Mouse (Mus musculus): Measurements from ENCODE around the gene Gatm.

Gene Gatm

DNA sequence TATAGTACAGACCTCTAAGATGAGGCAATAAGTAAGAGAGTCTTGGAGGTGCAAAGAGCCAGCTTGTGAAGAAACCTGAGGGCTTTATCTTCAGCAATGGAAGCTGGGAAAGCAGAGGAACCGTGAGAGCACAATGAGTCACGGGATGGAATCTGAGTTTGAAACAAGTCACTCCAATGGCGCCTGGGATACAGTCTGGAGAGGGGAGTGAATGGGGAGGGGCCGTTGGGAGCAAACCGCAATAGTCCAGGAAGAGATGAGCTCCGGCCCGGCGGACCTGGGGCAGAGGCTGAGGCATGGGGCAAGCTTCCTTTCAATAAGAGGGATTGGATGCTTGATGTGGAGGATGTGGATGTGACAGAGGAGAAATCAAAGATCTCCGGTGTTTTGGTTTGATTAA lies 2.3 kb downstream of the Gatm start:
- DNase-seq (ENCODE audit: low spot score) = no peak

DNA sequence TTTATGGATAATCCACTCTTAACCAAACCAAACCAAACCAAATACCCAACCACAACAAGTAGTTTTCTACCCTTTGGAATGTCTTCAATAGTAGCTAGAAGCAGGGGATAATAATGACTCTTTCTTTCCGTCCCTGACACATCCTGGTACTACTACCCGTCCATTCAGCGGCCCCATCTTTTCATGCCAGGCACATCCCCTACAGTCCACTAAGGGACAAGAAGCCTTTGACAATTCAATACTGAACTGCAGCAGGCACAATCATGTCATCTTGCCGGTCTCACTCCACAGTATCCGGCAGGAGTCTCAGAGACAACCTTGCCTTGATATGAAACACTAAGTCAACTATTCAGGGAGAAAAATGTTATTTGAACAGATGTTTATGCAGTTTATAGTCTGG lies 5.3 kb downstream of the Gatm start:
- DNase-seq (ENCODE audit: low spot score) = no peak

DNA sequence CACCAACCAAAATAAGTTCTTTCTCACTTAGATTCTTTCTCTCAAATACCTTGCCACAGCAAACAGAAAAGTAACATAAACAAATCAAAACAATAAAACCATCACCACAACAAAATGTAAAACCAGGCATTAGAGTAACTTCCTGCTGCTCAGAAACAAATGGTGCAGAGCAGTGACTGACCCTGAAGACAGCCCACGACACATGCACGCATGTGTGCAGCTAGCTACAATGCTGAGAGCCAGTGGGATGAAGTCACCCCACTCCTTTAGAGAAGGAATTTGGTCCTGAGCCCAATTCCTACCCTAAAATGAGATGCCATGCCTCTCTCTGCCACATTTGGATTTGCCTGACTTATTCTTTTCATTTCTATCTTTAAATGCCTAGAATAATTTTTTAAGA lies 9.7 kb downstream of the Gatm start:
- DNase-seq (ENCODE audit: low spot score) = no peak

DNA sequence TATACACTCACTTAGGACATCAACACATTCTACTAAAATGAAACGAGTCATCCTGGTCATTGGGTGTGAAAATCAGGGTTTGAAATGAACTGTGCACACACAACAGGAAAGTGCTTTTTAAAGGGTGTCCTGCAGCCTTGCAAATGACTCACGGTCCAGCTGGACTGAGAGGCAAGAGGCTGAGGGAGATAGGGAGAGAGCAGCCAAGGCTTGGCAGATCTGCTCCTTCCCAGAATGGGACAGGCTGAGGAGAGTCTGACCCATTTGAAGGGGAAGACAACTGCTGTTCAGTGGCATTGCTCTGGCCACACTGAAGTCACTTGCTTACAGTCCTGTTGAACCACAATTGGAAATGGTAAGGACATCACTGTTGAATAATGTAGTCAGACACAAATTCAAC lies 11.4 kb downstream of the Gatm start:
- DNase-seq (ENCODE audit: low spot score) = no peak

DNA sequence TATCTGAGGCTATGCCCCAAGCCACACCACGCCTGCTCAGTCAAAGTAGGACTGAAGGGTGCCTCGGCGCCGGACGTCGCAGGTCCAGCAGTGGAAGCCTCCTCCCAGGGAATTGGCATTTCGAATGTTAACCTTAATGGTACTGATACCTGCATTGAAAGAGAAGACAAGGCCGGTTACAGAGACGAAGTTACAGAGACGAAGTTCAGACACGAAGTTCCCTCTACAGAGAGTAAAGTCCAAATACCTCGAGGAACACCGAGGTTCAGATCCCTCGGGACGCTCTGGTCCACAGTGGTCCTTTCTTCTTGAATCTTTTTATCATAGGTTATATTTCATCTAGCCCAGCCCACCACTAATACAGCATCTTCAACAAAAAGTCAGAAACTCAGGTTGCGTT lies 15.6 kb downstream of the Gatm start:
- no peak for DNase-seq (ENCODE audit: low spot score)

DNA sequence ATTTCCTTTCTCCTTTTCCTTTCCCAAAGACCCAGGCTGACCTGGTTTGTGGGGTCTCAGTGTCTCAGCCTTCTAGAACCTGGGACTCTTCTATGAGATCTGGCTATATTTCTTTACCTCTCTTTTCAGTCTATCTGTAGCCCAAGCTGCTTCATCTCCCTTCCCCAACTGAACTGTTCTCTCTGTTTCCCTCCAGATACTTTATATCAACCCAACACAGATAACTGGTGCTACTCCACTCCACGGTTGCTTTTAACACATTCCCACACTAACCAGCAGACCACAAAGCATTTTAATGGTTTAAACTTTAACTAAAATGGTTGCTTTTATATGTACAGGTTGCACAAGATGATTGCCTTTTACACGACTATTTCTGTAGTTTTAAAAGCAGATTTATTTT lies 19.9 kb downstream of the Gatm start:
- no peak for DNase-seq (ENCODE audit: low spot score)

DNA sequence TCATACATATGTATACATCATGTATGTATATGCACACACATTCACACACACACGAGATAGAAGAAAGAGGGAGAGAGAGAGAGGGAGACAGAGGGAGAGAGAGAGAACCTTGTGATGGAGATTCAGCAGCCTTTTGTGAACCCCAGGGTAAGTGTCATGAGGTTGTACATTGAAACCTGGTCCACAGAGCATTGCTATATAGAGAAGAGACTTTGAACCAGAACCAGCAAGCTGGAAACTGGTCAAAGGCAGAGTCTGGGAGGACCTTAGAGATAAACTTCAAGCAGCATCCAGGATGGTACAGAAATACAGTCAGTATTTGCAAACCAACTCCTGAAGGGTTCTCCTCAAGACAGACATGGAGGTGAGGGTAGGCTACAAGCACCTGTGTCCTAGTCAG lies 20.8 kb downstream of the Gatm start:
- no peak for DNase-seq (ENCODE audit: low spot score)

DNA sequence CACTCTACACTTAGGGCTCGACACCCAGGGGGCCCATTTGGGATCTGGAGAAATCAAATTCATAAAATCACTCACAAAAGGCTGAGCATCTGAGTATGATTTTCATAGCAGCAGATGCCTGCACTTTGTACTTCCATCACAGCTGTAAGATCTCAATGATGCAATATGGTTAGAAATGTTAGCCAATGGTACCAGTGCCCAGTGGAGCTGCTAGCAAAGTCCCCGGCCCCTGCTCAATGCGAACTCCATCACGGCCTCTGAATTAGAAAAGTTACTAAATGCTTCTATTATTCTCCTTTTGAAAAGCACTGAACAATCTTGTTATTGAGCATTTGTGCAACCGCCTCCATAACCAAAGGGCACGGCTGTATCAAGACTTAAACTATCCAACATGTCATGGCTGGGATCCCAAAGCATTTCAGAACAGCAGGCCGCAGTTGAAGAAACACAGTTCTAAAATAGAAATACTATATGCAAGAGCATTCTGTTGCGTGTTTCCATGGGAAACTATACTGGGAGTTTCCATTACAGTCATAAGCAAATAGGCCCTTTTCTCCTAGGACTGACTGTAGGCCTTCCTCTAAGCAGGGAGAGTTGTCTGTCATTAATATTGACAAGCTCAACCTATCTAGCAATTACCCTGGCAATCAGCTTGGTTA lies 23.1 kb downstream of the Gatm start:
- no peak for DNase-seq (ENCODE audit: low spot score)

DNA sequence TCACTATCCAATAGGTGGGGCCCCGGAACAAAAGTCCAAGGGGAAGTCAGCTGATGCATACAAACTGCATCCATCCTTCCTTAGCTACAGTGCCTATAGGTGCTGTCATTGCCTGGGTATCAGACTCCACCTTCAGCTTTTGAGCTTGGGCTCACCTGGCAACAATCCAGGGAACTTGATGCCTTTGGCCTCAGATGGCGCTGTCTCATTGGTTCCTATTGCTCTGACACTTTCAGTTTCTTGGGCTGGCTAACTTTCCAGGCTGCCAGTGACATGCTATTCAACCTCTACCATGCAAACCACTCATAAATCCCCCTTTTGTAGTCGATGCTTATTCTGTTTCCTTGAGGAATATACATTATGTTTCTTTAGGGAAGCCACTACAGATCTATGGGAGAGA lies 24.8 kb downstream of the Gatm start:
- DNase-seq (ENCODE audit: low spot score) = no peak

DNA sequence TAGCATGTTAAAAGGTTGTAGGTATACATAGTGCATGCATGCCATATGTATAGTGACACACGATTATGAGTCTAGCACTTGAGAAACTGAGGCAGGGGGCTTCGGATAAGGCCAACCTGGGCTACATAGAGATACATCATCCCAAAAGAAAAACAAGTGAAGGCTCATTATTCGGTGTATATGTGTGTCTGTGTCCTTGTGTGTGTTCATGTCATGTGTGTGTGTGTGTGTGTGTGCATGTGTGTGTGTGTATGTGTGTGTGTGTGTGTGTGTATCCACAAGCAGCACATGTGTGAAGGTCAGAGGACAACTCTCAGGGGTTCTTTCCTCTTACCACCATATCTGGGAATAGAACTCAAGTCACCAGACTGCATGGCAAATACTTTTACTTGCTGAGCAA lies 28.8 kb downstream of the Gatm start:
- no peak for DNase-seq (ENCODE audit: low spot score)

DNA sequence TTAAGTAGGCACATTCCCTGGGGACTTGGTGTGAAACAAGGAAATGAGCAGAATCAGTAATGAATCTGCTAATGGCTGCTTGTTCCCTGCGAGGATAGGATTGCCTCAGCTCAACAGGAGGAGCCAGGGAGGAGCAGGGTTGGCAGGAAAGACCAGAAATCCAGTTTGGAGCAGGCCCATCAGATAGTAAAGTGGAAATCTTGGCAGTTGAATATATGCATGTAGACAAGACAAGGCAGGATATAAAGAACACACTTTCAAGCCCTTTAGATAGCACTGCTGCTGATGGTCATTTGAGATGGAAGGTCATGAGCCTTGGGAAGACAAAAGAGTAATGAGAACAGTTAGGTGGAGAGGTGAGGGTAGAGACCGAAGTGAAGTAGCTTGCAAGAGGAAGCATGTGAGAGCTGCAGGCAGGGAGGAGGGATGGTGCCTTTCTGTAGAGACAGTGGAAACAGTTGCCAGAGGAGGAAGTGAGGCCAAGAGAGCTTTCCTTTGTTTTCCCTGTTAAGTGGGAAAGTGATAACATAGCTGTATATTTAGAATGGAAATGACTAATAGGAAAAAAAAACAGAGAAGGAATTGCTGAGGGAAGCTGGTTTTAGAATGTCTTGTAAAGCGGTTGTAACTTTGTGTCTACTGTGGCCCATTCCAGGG lies 29.6 kb downstream of the Gatm start:
- DNase-seq (ENCODE audit: low spot score) = no peak

DNA sequence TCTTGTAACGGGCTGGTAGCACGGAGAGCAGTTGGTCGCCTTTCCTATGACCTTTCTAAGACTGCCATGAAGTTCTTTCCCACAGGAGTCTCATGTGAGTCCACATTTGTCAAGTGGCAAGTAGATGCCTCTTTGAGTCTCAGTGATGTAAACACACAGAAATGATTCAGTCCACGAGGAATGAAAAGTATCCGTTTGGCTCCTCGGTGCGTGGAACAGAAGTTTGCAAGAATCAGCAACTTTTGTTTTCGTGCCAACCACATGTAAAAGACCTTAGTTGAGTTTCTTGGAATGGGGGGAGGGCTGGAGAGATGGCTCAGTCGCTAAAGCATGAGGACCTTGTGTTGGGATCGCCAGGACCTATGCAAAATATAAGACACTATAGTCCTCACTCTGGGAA lies 30.7 kb downstream of the Gatm start:
- no peak for DNase-seq (ENCODE audit: low spot score)

DNA sequence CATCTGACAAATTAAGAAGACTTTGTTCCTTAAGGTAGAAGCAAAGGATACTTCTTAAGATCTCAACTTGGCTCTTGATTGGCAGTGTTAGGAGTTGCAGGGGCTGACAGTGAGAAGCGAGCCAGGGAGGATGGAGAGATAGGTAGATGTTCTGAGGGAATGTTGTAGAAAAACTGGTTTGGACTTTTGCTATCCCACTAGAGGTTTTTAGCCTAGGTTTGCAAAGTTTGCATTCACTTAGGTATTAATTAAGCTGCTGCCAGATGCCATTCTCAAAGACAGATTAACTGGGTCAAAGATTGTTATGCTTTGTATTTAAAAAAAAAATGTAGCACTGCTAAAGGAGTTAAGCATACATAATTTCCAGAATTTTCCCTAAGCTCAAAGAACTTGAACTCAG lies 33.8 kb downstream of the Gatm start:
- DNase-seq (ENCODE audit: low spot score) = no peak

DNA sequence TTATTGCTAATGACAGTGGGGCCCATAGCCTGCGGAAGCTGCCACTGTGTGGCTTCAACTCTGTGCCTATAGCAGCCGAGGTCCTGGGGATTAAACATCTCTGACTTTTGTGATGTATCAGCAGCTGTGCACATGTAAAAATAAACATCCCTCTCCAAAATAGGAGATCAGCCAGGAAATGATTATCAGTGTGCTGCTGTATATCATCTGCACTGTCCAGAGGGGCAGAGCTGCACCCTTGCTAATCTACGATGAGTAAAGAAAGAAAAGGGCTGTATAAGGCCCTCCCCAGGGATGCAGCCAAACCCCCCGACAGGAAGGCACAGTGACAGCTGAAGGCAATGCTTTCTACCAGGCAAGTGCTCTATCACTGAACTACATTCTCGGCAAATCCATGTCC lies 34.8 kb downstream of the Gatm start:
- DNase-seq (ENCODE audit: low spot score) = no peak

DNA sequence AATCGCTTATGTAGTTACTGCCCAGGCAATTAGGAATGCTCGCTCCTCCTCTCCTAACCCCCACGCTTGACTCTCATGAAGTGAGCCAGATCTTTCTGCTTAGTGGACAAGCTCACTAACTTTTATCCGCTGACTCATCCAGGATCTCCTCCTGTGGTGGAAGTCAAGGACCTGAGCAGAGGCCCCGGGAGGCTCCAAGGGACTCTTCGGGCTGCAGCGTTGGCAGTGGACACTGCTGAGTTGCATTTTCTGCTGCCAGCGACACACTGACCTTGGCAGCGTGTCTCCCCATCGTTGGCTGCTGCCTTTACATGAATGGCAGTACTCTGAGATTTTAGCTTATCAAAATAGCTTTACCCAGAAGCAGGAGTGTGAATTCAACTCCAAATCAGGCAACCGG lies 35.6 kb downstream of the Gatm start:
- no peak for DNase-seq (ENCODE audit: low spot score)

DNA sequence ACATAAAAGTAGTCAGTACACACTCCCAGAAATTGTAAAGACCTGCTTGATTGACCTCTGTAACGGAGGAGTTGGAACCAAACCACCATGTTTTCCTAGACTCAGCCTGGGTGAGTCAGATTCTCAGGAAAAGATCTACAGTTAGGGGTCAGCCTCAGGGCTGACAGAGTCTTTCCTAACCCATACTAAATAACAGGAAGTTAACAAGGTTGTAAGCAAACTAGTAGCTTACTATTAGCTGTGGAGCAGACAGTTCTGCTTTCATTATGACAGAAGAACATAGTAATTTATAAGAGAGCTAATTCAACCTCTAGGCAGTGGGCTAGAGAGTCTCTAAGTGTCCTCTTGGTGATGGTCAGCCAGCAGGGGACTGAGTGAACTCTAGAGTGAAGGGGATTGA lies 38.7 kb downstream of the Gatm start:
- DNase-seq (ENCODE audit: low spot score) = no peak

DNA sequence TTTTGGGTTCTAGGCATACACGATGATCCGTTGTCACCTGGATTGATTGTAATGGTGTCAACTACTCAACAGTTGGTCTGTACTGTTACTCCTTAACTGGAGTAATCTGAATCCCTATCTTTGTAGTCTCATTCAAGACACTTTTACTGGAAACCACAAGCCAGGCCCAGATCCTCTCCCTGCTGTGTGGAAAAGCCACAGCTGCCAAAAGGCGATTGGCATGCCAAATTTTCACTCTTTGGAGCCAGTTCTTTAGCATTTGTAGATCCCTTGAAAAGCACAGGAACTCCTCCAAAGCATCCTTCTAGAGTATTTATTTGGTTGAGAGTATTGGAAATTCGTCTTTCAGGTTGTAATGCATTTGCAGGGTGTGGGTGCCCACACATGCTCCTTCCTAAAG lies 39.8 kb downstream of the Gatm start:
- DNase-seq (ENCODE audit: low spot score) = no peak

DNA sequence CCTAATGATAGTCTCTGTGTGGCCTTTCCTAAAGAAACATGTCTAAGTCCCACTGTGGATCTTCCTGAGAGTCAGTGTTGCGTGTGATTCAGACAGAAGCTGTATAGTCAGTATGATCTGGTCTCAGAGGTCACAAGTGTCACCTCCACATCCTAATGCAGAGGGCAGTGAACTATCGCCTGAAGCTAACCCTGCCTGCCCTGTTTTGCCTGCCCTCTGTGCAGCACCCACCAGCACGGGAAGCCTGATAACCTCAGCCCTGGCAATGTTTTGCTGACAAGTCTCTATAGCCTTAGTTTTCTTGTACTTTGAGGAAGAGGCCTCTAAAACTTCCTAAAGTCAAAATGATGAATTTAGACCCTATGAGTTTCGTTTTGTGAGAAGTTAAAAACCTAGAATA lies 40.7 kb downstream of the Gatm start:
- no peak for DNase-seq (ENCODE audit: low spot score)

DNA sequence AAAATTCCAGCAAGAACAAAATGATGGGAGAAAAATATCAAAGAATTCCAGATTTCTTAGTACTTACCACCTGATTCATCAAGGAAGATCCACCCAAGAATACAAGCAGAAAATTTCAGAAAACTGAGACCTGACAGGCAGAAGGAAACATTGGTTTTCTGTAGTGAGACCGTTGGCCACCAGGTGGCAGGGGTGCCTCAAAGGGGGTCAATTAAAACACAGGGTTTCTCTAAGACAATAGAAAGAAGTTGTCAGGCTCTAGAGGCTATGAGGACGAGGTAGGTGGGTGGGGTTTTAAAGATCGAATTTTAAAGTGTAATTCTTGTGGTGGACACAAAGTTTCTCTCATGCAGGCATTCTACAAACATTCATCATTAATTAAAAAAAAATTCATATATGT lies 41.7 kb downstream of the Gatm start:
- DNase-seq (ENCODE audit: low spot score) = no peak

DNA sequence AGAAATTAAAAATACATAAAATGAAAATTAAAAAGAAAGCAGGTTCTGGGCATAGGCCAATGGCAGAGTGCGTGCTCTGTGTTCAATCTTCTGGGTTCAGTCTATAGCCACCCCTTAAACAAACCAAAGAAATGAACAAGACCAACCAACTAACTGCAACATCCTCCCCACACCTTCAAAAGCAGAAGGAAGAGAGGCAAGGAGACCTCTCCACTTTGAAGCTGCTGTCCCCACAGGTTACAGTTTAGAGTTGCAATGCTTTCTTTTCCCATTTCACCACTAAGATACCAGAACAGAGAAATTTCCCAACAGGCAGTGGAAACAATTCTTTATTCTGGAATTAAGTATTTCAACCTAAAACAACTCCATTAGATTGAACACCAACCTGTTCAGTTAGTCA lies 48.9 kb downstream of the Gatm start:
- no peak for DNase-seq (ENCODE audit: low spot score)

DNA sequence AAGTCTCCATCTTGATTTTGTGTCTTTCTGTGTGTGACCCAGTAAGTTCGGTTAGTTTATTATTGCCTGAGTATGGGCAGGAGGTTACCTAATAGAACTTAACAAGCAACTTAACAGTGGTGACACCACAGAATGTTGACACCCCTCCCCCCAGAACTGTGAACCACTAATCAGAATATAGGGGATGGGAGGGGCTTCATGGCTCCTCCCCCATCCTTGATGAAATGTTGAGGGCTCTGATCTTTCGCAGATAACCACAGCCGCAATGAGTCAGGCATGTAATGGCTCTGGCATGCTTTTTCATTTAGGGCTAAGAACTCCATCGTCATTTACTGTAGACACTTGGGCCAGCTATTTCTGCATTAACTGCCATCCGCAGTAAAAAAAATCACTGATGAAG lies 49.9 kb downstream of the Gatm start:
- no peak for DNase-seq (ENCODE audit: low spot score)

DNA sequence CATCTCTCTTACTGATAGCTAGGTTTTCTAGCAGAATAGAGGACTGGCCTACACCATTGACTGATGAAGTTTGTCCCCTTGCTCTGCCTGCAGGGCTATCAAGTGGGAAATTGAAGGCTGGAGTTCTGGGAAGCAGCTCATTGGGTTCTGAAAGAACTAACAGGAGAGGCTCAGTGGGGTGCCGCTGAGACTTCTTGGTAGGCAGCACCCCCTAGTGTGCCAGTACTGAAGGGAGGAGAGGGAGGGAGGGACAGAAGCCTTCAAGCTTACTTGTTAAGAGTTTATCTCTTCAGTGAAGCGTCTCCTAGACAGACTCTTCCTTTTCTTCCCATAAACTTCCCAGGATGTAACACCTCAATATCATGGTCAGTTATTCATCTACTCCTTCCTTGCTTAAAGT lies 52.8 kb downstream of the Gatm start:
- no peak for DNase-seq (ENCODE audit: low spot score)
